Mouse (Mus musculus) liver, embryonic 14.5 days (tissue): ENCODE measurements at regions not wholly inside any gene's neighbourhood (a gene's known extent, or its start where the extent isn't known, plus 50 kb on each side); places are given as distances from the start of the nearest gene placed in this dataset.

Experiments used
- CTCF ChIP-seq: IDR thresholded peaks from 2 replicates; pipeline ENCODE4 v1.5.1; 2016; ENCODE audit warnings: antibody characterized with exemption, low read depth, control low read depth
- EP300 ChIP-seq: IDR thresholded peaks from 2 replicates; pipeline ENCODE4 v1.6.1; 2016; ENCODE audit warnings: antibody characterized with exemption, low read depth

- no peak for TF ChIP-seq CTCF
- TF ChIP-seq EP300: no peak
These were observed 418.4 kb downstream of the Btbd3 start for GRCm38 (mm10) chr2:138674801-138675200.
